9 mouse cellular contexts compared by ENCODE assay signal in genomic region chr14:51986153-51986505, GRCm38 (mm10). TPM values are rescaled to one million over a fixed set of nuclear protein-coding genes. Genes with fewer than 3 reads are reported as not detected.
DNase-seq lines count a peak whose midpoint lies in the region; ATAC-seq and TF ChIP-seq lines count a peak whose summit lies in the region.
"Had no signal": no experiment of that assay in that cellular context is flagged by ENCODE, and none has a peak within 500 bp of the region (broad histone marks: within the 10 kb centered on the region; RNA-seq: fewer than 3 reads in every experiment).

No protein-coding gene starts in this region.

- H3K9ac ChIP-seq in heart, embryonic 13.5 days, result peak overlapping the region; percentile 86
- peak overlapping the region; percentile 84 for H3K9ac ChIP-seq in MEL (ENCODE audit: control insufficient read depth, low read depth, low read length, poor library complexity, severe bottlenecking)
- H3K9ac ChIP-seq in hindbrain, embryonic 12.5 days, result peak overlapping the region; percentile 79
- peak overlapping the region; percentile 88 for H3K9ac ChIP-seq in midbrain, embryonic 11.5 days (ENCODE audit: low read length)

- H3K27ac ChIP-seq in heart, embryonic 13.5 days (replicated peaks), result peak overlapping the region; percentile 98
- H3K27ac ChIP-seq in MEL (ENCODE audit: control insufficient read depth, low read depth, low read length), result peak overlapping the region; percentile 88
- H3K27ac ChIP-seq in hindbrain, embryonic 12.5 days, result peak overlapping the region; percentile 90
- peak overlapping the region; percentile 78; the same call in 1 of the 2 replicates for H3K27ac ChIP-seq in midbrain, embryonic 11.5 days (ENCODE audit: low read depth, low read length)

- TF ChIP-seq POLR2A in MEL (IDR thresholded peaks at IDR 0.05; ENCODE audit: control insufficient read depth in 1 of 2, insufficient read depth in 1 of 2, low read depth in 1 of 2, low read length in 2 of 2, poor library complexity in 1 of 2), result no peak

- no peak for TF ChIP-seq CTCF in MEL (IDR thresholded peaks at IDR 0.05 in 2 of 3, conservative IDR thresholded peaks at IDR 0.05 in 1 of 3; ENCODE audit: control insufficient read depth in 1 of 3, insufficient read depth in 1 of 3, low read depth in 2 of 3, low read length in 3 of 3, poor library complexity in 1 of 3, severe bottlenecking in 1 of 3)

- H3K4me2 ChIP-seq in heart, embryonic 13.5 days, result peak overlapping the region; percentile 92
- peak overlapping the region; percentile 79 for H3K4me2 ChIP-seq in hindbrain, embryonic 12.5 days (replicated peaks)
- H3K4me2 ChIP-seq in midbrain, embryonic 11.5 days, result peak overlapping the region; percentile 61

- TF ChIP-seq EP300 in MEL (IDR thresholded peaks at IDR 0.05; ENCODE audit: low read depth in 1 of 2, low read length in 2 of 2), result peak; percentile 49 to 82

- TF ChIP-seq RAD21 in MEL (IDR thresholded peaks at IDR 0.05; ENCODE audit: low read depth, low read length), result no peak

- H3K79me2 ChIP-seq in MEL (ENCODE audit: control insufficient read depth, insufficient read depth, low read length, poor library complexity), result no peaks in the 10 kb centered on the region; the same call in 1 of the 2 replicates

- DNase-seq in heart, adult 11 months, result no peak
- no peak for DNase-seq in MEL (ENCODE audit: low read depth, low spot score)
- DNase-seq in midbrain, embryonic 11.5 days (ENCODE audit: low spot score, missing footprints), result no peak
- no peak for DNase-seq in urinary bladder, adult 2 months (ENCODE audit: low spot score)
- no peak for DNase-seq in urinary bladder, postnatal 14 days (ENCODE audit: low spot score)
- DNase-seq in cerebellum, adult 9-10 months, result no peak

- H3K4me3 ChIP-seq in heart, embryonic 13.5 days, result peak overlapping the region; percentile 78
- H3K4me3 ChIP-seq in MEL (ENCODE audit: control insufficient read depth in 1 of 2, insufficient read depth in 1 of 2, low read depth in 2 of 2, low read length in 2 of 2), result peak overlapping the region; percentile 65 to 82
- H3K4me3 ChIP-seq in hindbrain, embryonic 12.5 days, result peak overlapping the region; percentile 68
- H3K4me3 ChIP-seq in midbrain, embryonic 11.5 days (ENCODE audit: low read depth, low read length), result peak overlapping the region; percentile 78

- H3K36me3 ChIP-seq in heart, embryonic 13.5 days, result peaks cover 41% of the 10 kb centered on the region
- H3K36me3 ChIP-seq in MEL (ENCODE audit: control insufficient read depth in 1 of 2, insufficient read depth in 2 of 2, low read length in 2 of 2), result peaks cover 0 to 18% of the 10 kb centered on the region in 2 experiments; a peak in 2 of 4 replicates
- peaks cover 37% of the 10 kb centered on the region for H3K36me3 ChIP-seq in hindbrain, embryonic 12.5 days
- peaks cover 11% of the 10 kb centered on the region; the same call in 1 of the 2 replicates for H3K36me3 ChIP-seq in midbrain, embryonic 11.5 days (ENCODE audit: control insufficient read depth, insufficient read depth, low read length)

- 4% methylated on average over 7 of the region's 7 CpGs for WGBS in heart, embryonic 13.5 days
- 3% methylated on average over 7 of the region's 7 CpGs for WGBS in hindbrain, embryonic 12.5 days
- WGBS in midbrain, embryonic 11.5 days, result 2% methylated on average over 7 of the region's 7 CpGs

- H3K4me1 ChIP-seq in heart, embryonic 13.5 days, result peaks cover 38% of the 10 kb centered on the region
- peaks cover 2 to 11% of the 10 kb centered on the region in 2 experiments; a peak in 3 of 4 replicates for H3K4me1 ChIP-seq in MEL (ENCODE audit: control insufficient read depth in 1 of 2, insufficient read depth in 2 of 2, low read length in 2 of 2)
- peaks cover 28% of the 10 kb centered on the region for H3K4me1 ChIP-seq in hindbrain, embryonic 12.5 days
- H3K4me1 ChIP-seq in midbrain, embryonic 11.5 days (ENCODE audit: control insufficient read depth, insufficient read depth, low read length), result peaks cover 20% of the 10 kb centered on the region

- no peak for ATAC-seq in heart, embryonic 13.5 days (ENCODE audit: extremely low read depth, insufficient number of reproducible peaks, low FRiP score, low TSS enrichment)
- no peak for ATAC-seq in hindbrain, embryonic 12.5 days (ENCODE audit: low FRiP score)
- ATAC-seq in midbrain, embryonic 11.5 days (ENCODE audit: low FRiP score), result no peak

- no peaks in the 10 kb centered on the region for H3K9me3 ChIP-seq in heart, embryonic 13.5 days
- H3K9me3 ChIP-seq in MEL (replicated peaks; ENCODE audit: insufficient read depth, low read length), result no peaks in the 10 kb centered on the region
- no peaks in the 10 kb centered on the region for H3K9me3 ChIP-seq in hindbrain, embryonic 12.5 days (replicated peaks)
- no peaks in the 10 kb centered on the region for H3K9me3 ChIP-seq in midbrain, embryonic 11.5 days (ENCODE audit: control insufficient read depth, low read length)

- H3K27me3 ChIP-seq in heart, embryonic 13.5 days (replicated peaks), result no peaks in the 10 kb centered on the region; the same call in 1 of the 2 replicates
- no peaks in the 10 kb centered on the region for H3K27me3 ChIP-seq in MEL (ENCODE audit: control insufficient read depth in 1 of 2, insufficient read depth in 2 of 2, low read length in 2 of 2)
- no peaks in the 10 kb centered on the region for H3K27me3 ChIP-seq in hindbrain, embryonic 12.5 days
- no peaks in the 10 kb centered on the region for H3K27me3 ChIP-seq in midbrain, embryonic 11.5 days (ENCODE audit: control insufficient read depth, insufficient read depth, low read length)

TF ChIP-seq in MEL, 35 proteins besides CTCF, POLR2A, EP300 and RAD21:
- TF ChIP-seq KAT2A (conservative IDR thresholded peaks at IDR 0.05; ENCODE audit: low read depth, low read length), result no peak
- no peak for TF ChIP-seq CHD1 (IDR thresholded peaks at IDR 0.05; ENCODE audit: low read depth, low read length)
- TF ChIP-seq TAL1 (IDR thresholded peaks at IDR 0.05; ENCODE audit: low read length), result peak; percentile 82
- no peak for TF ChIP-seq HCFC1 (IDR thresholded peaks at IDR 0.05; ENCODE audit: low read depth, low read length)
- TF ChIP-seq ZKSCAN1 (IDR thresholded peaks at IDR 0.05; ENCODE audit: low read depth, low read length), result no peak
- no peak for TF ChIP-seq GABPA (IDR thresholded peaks at IDR 0.05; ENCODE audit: low read depth, low read length)
- TF ChIP-seq MEF2A (IDR thresholded peaks at IDR 0.05; ENCODE audit: extremely low read depth, insufficient replicate concordance, low read depth, low read length, poor library complexity, severe bottlenecking), result no peak
- TF ChIP-seq ZNF384 (IDR thresholded peaks at IDR 0.05; ENCODE audit: low read depth, low read length), result no peak
- no peak for TF ChIP-seq UBTF (IDR thresholded peaks at IDR 0.05; ENCODE audit: borderline replicate concordance, insufficient read depth, low read depth, low read length)
- TF ChIP-seq TCF12 (IDR thresholded peaks at IDR 0.05; ENCODE audit: low read depth, low read length), result peak; percentile 86
- TF ChIP-seq E2F4 (IDR thresholded peaks at IDR 0.05; ENCODE audit: borderline replicate concordance, low read depth, low read length), result no peak
- no peak for TF ChIP-seq ELF1 (IDR thresholded peaks at IDR 0.05; ENCODE audit: low read depth, low read length)
- peak; percentile 37; the same call in 1 of the 2 replicates for TF ChIP-seq SIN3A (IDR thresholded peaks at IDR 0.05; ENCODE audit: low read length)
- TF ChIP-seq RCOR1 (IDR thresholded peaks at IDR 0.05; ENCODE audit: low read depth, low read length), result peak; percentile 46; the same call in 1 of the 2 replicates
- TF ChIP-seq ETS1 (IDR thresholded peaks at IDR 0.05; ENCODE audit: low read depth, low read length), result peak; percentile 48
- peak; percentile 90 for TF ChIP-seq GATA1 (IDR thresholded peaks at IDR 0.05; ENCODE audit: low read depth, low read length)
- no peak for TF ChIP-seq CHD2 (IDR thresholded peaks at IDR 0.05; ENCODE audit: low read length)
- TF ChIP-seq MXI1 (IDR thresholded peaks at IDR 0.05; ENCODE audit: low read depth, low read length), result no peak

RNA-seq across cellular contexts. Expression of gene Arhgef40, which starts 1.6 kb away (rescaled TPM):
- 63.9 and 69.5 TPM in 2 replicates for polyA plus RNA-seq in heart, embryonic 13.5 days (2015; fragmentation: Nextera tagmentation; extraction: Ambion mirVana)
- 6.4 and 9.9 TPM in 2 replicates for total RNA-seq in MEL (2012; rRNA removed)
- polyA plus RNA-seq in MEL (2012; ENCODE audit: insufficient read depth in 1 of 2, insufficient read length in 2 of 2, low read depth in 1 of 2, low replicate concordance in 2 of 2, missing spikeins in 1 of 2), result 100 to 1,000 TPM in 1 of 2 experiments, 10 to 100 TPM in 1; 37.5 to 150 TPM
- 126 and 133 TPM in 2 replicates for polyA plus RNA-seq in hindbrain, embryonic 12.5 days (2016; fragmentation: Nextera tagmentation; extraction: Ambion mirVana)
- 50.4 and 52.8 TPM in 2 replicates for polyA plus RNA-seq in midbrain, embryonic 11.5 days (2014; fragmentation: Nextera tagmentation; extraction: Ambion mirVana)
- 44.4 and 53.8 TPM in 2 replicates for polyA plus RNA-seq in urinary bladder, adult 2 months (2012; rRNA removed)

RNA-seq across cellular contexts. Expression of gene Tmem253, which starts 29.3 kb away (rescaled TPM):
- polyA plus RNA-seq in heart, embryonic 13.5 days (2015; fragmentation: Nextera tagmentation; extraction: Ambion mirVana), result 0.43 and 1.1 TPM in 2 replicates
- 0.39 and 0.46 TPM in 2 replicates for total RNA-seq in MEL (2012; rRNA removed)
- 1 to 10 TPM in 1 of 2 experiments, not detected in 1; 3.6 TPM for polyA plus RNA-seq in MEL (2012; ENCODE audit: insufficient read depth in 1 of 2, insufficient read length in 2 of 2, low read depth in 1 of 2, low replicate concordance in 2 of 2, missing spikeins in 1 of 2)
- polyA plus RNA-seq in hindbrain, embryonic 12.5 days (2016; fragmentation: Nextera tagmentation; extraction: Ambion mirVana), result 0.59 and 1.6 TPM in 2 replicates
- polyA plus RNA-seq in midbrain, embryonic 11.5 days (2014; fragmentation: Nextera tagmentation; extraction: Ambion mirVana), result 1.0 and 1.5 TPM in 2 replicates
- 1.1 and 1.5 TPM in 2 replicates for polyA plus RNA-seq in urinary bladder, adult 2 months (2012; rRNA removed)

RNA-seq across cellular contexts. Expression of gene Zfp219, which starts 34.4 kb away (rescaled TPM):
- polyA plus RNA-seq in heart, embryonic 13.5 days (2015; fragmentation: Nextera tagmentation; extraction: Ambion mirVana), result 14.5 and 15.6 TPM in 2 replicates
- 32.1 and 36.3 TPM in 2 replicates for total RNA-seq in MEL (2012; rRNA removed)
- 10 to 100 TPM in 1 of 2 experiments, not detected in 1; 46.9 TPM for polyA plus RNA-seq in MEL (2012; ENCODE audit: insufficient read depth in 1 of 2, insufficient read length in 2 of 2, low read depth in 1 of 2, low replicate concordance in 2 of 2, missing spikeins in 1 of 2)
- 64.4 and 71.7 TPM in 2 replicates for polyA plus RNA-seq in hindbrain, embryonic 12.5 days (2016; fragmentation: Nextera tagmentation; extraction: Ambion mirVana)
- polyA plus RNA-seq in midbrain, embryonic 11.5 days (2014; fragmentation: Nextera tagmentation; extraction: Ambion mirVana), result 91.9 and 110 TPM in 2 replicates
- 105 and 107 TPM in 2 replicates for polyA plus RNA-seq in urinary bladder, adult 2 months (2012; rRNA removed)

RNA-seq across cellular contexts. Expression of gene Olfr221, which starts 56.1 kb away (rescaled TPM):
- not detected in 2 replicates for polyA plus RNA-seq in heart, embryonic 13.5 days (2015; fragmentation: Nextera tagmentation; extraction: Ambion mirVana)
- not detected in 2 replicates for total RNA-seq in MEL (2012; rRNA removed)
- not detected for polyA plus RNA-seq in MEL (2012; ENCODE audit: insufficient read depth in 1 of 2, insufficient read length in 2 of 2, low read depth in 1 of 2, low replicate concordance in 2 of 2, missing spikeins in 1 of 2)
- not detected in 2 replicates for polyA plus RNA-seq in hindbrain, embryonic 12.5 days (2016; fragmentation: Nextera tagmentation; extraction: Ambion mirVana)
- not detected in 2 replicates for polyA plus RNA-seq in midbrain, embryonic 11.5 days (2014; fragmentation: Nextera tagmentation; extraction: Ambion mirVana)
- polyA plus RNA-seq in urinary bladder, adult 2 months (2012; rRNA removed), result not detected in 2 replicates
- polyA plus RNA-seq: CD4-positive, CD25-positive, alpha-beta regulatory T cell, adult 4 months had no signal
